Mouse (Mus musculus): ENCODE data around the gene Chn2.

Chn2 gene

GRCm38 (mm10) chr6:54039357-54039804 lies at the start of gene Chn2:
Gene Chn2, plus strand, starts transcription at chr6:54039554.
- DNase-seq (ENCODE audit: low spot score) = peak; percentile 81

GRCm38 (mm10) chr6:53992386-53992785 lies 47.0 kb upstream of the Chn2 start:
- DNase-seq (ENCODE audit: low spot score) = no peak

GRCm38 (mm10) chr6:53995519-53995918 lies 43.8 kb upstream of the Chn2 start:
- no peak for DNase-seq (ENCODE audit: low spot score)

- no peak for DNase-seq (ENCODE audit: low spot score)
Measured at GRCm38 (mm10) chr6:53996226-53996955, 43.0 kb upstream of the Chn2 start.

GRCm38 (mm10) chr6:54005302-54005701 lies 34.1 kb upstream of the Chn2 start:
- no peak for DNase-seq (ENCODE audit: low spot score)

GRCm38 (mm10) chr6:54008448-54009120 lies 30.8 kb upstream of the Chn2 start:
- no peak for DNase-seq (ENCODE audit: low spot score)

- no peak for DNase-seq (ENCODE audit: low spot score)
Measured at GRCm38 (mm10) chr6:54009293-54009692, 30.1 kb upstream of the Chn2 start.

GRCm38 (mm10) chr6:54010362-54010761 lies 29.0 kb upstream of the Chn2 start:
- DNase-seq (ENCODE audit: low spot score) = no peak

- no peak for DNase-seq (ENCODE audit: low spot score)
Measured at GRCm38 (mm10) chr6:54012163-54012562, 27.2 kb upstream of the Chn2 start.

GRCm38 (mm10) chr6:54018038-54018437 lies 21.3 kb upstream of the Chn2 start:
- DNase-seq (ENCODE audit: low spot score) = peak; percentile 33

- no peak for DNase-seq (ENCODE audit: low spot score)
Measured at GRCm38 (mm10) chr6:54018861-54019260, 20.5 kb upstream of the Chn2 start.

GRCm38 (mm10) chr6:54021123-54021789 lies 18.1 kb upstream of the Chn2 start:
- no peak for DNase-seq (ENCODE audit: low spot score)

- DNase-seq (ENCODE audit: low spot score) = no peak
Measured at GRCm38 (mm10) chr6:54023846-54024245, 15.5 kb upstream of the Chn2 start.

GRCm38 (mm10) chr6:54028706-54029105 lies 10.6 kb upstream of the Chn2 start:
- no peak for DNase-seq (ENCODE audit: low spot score)

- DNase-seq (ENCODE audit: low spot score) = no peak
Measured at GRCm38 (mm10) chr6:54030351-54030750, 9.0 kb upstream of the Chn2 start.

- no peak for DNase-seq (ENCODE audit: low spot score)
Measured at GRCm38 (mm10) chr6:54030776-54031175, 8.6 kb upstream of the Chn2 start.

- peak; percentile 90 for DNase-seq (ENCODE audit: low spot score)
Measured at GRCm38 (mm10) chr6:54034471-54034870, 4.9 kb upstream of the Chn2 start.

GRCm38 (mm10) chr6:54035548-54035947 lies 3.8 kb upstream of the Chn2 start:
- DNase-seq (ENCODE audit: low spot score) = no peak

GRCm38 (mm10) chr6:54038866-54039265 lies 488 bp upstream of the Chn2 start:
- peak; percentile 44 for DNase-seq (ENCODE audit: low spot score)

- peak; percentile 76 for DNase-seq (ENCODE audit: low spot score)
Measured at GRCm38 (mm10) chr6:54039805-54040447, 572 bp downstream of the Chn2 start.

GRCm38 (mm10) chr6:54040448-54040844 lies 1.1 kb downstream of the Chn2 start:
- DNase-seq (ENCODE audit: low spot score) = no peak

GRCm38 (mm10) chr6:54041386-54042043 lies 2.2 kb downstream of the Chn2 start:
- no peak for DNase-seq (ENCODE audit: low spot score)
